Mouse (Mus musculus): ENCODE results near the gene Dner. TPM values are rescaled to one million over a fixed set of nuclear protein-coding genes. Genes with fewer than 3 reads are reported as not detected.

The Dner gene
- total RNA-seq, 2 experiments from 2014 or later: not detected

DNA sequence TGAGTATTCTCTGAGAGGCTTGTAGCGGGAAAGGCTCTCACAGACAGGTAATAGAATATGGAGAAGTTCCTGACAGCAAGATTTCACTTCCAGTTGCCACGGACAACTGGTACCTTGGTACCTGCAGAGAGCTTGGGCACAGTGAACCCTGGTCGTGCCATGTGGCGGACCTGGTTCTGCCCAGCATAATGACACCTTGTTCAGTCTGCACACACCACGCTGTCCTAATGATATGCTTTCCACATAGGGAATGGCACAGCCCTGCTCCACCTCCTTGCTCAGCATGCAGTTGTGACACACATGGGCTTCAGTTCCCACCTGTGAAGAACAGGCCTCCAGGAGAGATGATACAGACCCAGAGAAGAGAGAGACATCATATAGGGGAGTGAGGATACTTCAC lies 253.0 kb downstream of the Dner start:
- DNase-seq: no peak

DNA sequence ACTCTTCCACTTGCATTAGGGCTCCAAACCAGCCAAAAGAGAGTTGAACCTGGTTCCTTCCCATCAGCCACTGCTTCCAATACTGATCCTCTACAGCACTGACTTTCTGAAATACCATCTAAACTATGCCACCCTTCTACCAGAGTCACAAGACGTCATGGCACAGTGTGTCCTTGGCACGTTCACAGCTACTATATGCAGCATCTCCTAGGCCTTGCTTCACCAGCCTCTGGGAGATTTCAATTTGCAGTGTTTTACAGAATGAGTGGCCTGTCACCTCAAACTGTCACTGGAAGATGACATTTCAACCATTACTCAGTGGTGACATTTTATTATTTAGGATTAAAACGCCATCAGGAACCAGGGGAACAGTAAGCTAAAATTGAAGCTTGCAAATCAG lies 254.6 kb downstream of the Dner start:
- no peak for DNase-seq

DNA sequence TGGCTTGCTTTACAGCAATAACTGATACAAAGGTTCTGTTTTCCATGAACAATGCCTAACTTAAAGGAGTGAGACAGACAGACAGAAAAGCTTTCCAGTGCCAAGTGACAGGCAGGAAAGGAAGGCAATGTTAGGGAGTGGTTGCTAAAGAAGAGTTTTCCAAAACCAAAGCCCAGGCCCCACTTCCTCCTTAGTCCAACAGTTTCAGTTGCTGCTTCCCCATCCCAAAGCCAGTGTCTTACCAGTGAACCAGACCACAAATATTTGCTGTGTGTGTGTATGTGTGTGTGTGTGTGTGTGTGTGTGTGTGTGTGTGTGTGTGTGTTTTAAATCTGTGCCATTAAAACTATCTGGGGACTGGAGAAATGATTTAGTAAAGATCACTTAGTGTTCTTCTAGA lies 258.5 kb downstream of the Dner start:
- peak in 1 of 2 experiments; percentile 33 for DNase-seq

DNA sequence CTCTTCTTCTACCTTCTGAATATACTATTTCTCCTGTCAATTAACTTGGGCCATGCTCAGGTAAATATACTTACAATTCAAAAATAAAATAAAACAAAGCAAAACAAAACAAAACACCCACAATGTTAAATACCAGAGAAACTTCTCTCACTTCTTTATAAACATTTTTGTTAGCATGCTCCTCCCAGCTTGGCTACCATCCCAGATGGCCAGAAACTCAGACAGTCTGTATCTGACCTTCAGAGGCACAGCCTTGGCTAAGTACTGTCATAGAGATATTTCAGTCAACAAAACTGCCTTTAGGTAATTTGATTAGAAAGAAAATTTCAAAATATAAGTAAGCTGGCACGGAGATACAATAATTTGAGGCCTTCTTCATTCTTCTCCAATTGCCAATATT lies 259.7 kb downstream of the Dner start:
- DNase-seq: no peak

DNA sequence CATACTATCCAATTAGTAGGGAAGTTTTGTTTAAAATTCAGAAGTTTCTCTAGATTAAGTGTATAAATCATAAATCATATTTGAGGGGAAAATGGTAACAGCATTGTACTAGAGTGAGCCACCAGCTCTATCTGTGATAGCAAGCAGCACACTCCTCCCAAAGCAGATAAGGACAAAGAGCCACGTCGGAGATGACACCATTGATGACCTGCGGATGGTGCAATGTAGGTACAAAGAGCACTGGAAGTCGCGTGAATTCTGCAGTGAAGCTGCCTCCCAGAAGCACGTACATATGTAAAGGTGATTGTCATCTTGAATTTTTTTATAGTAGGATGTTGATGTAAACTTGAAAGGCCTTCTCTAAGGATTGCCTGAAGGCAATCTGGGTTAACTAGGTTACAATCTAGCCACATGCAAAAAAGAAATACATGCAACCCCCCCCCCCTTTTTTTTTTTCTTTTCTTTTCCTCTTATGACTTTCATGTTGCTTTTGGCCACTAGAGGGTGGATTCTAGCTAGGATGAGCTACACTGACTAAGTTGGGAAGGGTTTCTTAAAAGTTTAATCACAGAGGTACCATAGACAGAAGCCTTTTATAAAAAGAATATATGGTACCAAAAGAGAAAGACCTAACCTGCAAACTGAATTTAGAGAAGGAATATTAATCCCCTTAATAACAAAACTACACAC lies 262.6 kb downstream of the Dner start:
- no peak for DNase-seq

DNA sequence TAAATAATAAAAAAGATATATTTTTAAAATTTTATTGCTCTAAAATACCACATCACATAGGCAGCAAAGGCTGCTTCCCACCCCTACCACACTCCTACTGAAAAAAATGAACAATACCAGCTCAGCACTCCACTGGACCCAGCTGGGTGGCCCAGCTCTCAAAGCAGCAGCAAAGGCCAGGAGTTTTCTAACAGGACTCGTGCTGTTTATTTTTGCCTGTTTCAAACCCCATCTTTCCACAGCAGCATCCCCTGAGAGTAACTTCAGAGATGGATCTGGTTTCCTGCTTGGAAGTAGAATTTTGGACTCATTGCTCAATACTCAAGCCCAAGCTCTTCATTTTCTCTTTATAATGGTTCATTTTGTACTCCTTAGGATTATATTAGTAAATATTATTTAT lies 263.7 kb downstream of the Dner start:
- peak; percentile 33 to 64 for DNase-seq

DNA sequence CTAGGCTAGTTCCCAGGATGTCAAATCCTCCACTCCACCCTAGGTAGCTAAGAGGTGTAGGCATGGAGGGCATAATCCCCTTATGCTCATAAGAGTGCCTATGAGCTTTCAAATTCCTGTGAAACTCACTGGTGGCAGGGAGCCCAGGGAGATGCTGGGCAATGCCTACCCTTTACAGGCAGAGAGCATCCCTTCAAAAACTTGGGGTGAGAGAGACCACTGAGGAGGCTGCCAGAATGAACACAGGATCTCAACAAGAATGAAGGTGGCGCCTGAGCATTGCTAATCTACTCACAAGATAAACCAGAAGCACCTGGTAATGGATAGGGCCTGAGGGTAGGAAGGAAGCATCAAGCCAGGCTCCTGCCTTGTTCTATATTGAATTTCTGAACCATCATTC lies 267.7 kb downstream of the Dner start:
- no peak for DNase-seq

DNA sequence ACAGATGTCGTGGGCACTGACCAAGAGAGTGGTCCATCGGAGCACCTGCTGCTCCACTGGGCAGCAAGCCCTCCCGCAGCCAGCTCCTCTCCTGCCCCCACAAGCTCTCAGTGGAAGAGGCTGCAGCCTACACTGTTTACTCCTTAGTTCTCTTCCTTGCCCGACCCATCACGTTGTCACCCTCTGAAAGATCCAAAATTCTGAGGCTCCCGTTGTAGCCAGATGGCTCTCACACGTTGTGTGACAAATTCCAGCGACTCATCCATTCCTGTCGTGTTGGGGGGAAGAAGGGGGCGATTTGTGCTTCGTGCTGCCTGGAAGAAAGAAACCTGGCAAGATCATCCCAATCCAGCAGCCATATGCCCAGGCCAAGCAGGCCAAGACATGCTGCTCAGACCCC lies 268.3 kb downstream of the Dner start:
- DNase-seq: no peak

DNA sequence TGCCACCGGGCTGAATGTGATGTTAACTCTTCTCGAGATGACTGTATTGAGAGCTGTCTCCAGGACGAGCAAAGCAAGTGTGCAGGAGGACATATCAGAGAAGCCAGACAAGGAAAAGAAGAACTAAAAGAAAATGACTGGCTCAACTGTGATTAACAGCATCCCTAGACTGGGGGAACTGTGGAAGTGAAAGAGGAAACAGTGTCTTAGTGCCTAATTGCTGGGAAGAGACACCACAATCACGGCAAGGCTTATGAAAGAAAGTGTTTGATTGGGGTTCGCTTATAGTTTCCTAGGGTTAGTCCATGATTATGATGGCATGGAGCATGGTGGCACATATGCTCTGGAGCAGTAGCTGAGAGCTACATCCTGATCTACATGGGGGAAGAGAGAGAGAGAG lies 269.3 kb downstream of the Dner start:
- DNase-seq: no peak

DNA sequence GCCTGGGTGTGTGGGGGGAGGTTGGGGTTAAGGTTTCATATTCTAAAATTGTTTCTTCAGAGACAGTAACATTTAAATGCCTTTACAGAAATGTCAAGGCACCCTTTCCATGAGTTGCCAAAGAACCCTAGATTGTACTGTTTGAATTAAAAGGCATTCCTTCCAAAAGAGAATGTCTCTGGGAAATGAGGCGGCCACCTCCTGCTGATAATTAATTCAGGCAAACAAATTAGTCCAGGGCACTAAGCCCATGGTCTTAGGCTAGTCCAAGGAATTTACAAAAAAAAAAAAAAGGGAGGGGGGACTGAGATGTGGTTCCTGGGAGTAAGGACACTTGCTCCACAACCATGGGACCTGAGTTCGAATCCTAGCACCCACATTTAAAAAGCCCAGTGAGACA lies 273.1 kb downstream of the Dner start:
- no peak for DNase-seq

DNA sequence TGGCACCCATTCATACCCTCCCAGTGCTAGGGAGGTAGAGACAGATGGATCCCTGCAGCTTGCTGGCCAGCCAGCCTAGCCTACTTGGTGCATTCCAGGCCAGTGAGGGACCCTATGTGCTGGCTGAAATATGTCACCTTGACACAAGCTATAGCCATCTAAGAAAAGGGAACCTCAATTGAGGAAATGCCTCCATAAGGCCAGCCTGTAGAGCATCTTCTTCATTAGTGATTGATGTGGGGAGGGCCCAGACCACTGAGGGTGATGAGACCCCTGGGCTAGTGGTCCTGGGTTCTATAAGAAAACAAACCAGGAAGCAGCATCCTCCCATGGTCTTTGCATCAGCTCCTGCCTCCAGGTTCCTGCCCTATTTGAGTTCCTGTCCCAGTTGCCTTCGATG lies 274.2 kb downstream of the Dner start:
- no peak for DNase-seq

DNA sequence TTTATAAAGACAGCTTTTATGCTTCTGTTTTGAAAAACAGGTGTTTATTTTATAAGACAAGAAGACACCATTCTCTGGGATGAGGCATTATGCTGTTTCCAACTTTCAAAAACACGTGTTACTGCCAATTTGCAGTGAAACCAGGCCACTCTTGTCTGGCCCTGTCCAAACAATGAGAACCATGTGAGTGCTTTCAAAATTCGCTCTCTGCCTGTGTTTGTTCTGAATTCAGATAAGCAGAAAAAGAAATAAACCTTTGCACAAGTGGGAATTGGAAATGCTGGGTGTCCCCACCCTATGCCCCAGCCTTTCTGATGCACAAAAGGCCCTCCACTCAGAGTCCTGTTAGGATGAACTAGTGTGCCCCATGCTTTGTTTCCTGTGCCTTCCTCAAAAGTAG lies 276.6 kb downstream of the Dner start:
- DNase-seq: peak; percentile 23 to 48

DNA sequence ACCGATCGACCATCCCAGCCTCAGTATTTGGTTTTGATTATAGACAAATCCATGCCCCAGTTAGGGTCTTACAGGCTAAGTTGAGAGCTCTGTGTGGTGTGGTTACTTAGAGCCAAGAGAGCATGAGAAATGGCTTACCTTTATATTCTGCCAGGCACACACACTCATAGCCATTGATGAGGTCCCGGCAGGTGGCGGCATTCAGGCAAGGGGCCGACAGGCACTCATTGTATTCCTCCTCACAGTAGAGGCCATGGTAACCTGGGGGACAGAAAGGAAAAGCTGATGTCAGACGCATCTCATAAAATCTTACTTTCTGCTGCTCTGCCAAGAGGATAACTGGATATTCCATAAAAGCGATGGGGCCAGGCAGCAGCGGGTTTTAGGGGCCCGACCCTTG lies 277.5 kb downstream of the Dner start:
- DNase-seq: no peak

DNA sequence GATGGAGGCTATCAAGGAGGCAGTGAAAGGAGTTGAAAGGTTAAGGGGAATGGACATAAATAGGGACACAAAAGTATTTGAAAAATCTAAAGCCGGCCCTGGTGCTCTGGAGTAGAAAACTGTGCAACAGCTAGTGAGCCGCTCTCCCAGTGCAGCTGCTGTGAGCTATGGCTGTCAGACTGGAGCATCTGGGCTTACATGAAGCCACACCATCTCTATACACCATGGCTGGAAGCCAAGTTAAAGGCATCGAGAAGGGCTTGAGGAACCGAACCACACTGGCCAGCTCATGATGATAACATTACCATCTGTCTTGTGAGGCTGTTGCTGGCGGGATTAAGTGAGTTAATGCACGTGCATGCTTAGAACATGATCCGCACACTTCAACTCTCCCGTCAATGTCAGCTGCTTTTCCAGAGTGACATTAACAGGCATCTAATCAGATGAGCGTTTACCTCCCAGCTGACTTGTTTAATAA lies 278.2 kb downstream of the Dner start:
- peak in 1 of 2 experiments; percentile 9 for DNase-seq

DNA sequence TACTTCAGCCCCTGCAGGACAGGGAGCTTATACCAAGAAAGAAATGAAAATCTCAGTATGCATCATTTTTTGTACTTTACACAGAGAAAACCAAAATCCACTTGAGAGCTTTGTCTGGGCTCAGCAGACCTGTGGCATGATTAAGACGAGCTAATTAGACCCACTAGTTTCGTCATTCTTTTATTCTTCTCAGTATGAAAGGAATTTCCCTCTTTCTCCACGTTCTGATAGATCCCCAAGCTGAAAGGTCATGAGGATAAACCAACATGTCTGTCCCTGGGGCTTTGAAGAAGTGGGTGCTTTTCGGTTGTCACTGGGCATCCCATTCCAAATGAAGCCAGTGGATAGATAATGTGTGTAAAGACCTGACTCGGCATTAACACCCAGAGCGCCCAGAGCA lies 278.7 kb downstream of the Dner start:
- DNase-seq: no peak

DNA sequence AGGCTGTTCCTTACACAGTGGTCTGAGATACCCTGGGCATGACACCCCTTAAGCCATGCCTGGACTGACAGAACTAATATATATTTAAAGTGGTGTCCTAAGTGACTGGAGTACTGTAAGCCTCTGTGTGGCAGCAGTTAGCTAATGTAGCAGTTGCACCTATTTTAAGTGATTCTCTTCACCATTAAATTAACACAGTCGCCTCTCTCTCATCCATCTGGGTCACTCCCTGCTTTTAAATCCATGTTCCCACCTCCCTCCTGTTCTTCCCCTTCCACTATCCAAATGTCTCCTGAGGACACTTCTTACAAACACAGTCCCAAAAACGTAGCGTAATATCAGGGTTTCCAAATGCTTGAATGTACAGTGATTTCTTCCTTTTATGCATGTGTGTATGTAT lies 281.6 kb downstream of the Dner start:
- no peak for DNase-seq

DNA sequence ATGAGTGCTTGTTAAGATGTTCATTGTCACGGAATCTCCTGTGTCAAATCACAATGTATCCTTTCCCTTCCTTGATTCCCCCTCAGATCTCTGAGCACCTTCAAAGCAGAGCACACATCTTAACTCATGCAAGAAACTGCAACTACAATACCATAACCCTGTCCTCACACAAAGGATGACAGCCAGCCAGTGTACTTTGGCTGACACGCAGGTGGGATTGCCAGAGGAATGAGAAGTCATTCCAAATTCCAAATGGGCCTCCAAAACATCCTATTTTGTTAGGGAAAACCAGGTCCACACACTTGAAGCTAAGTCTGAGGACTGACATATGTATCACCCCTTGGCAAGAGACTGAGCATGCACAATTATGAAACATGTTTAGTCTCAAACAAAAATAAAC lies 286.5 kb downstream of the Dner start:
- DNase-seq: peak; percentile 49 to 67

DNA sequence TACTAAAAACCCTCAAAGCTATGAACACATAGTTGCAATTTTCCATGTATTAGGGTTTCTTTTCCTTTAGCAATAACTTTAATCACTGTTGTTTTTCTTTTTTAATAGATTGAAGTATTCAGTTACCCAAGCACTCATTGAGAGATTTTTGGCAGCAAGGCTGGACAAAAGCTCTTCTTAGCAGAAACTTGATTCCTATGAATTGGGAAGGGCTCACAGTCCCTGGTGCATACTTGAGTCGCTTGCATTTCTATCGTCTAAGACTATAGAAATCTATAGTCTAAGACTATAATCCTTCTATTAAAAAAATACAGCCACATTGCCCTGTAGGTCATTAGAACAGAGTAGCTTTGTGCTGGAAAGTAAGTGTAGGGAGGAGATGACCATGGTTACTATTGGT lies 287.1 kb downstream of the Dner start:
- DNase-seq: no peak

DNA sequence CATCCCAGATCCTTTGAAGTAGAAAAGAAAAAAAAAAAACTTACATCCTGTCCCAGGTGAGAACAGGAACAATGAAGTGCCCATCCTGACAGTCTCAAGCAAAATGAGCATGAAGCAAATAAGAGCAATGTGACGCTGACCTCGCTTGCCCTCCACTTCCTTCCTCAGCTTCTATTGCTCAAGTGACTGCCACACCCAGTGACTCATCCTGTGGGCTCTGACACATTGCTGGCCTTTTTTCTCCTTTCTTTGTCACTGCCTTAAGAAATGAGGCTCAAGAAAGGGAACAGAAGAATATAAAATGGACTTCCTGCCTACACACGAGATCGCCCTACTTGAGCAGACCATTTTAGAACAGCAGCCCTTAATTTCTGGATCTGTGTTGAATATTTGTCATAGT lies 289.1 kb downstream of the Dner start:
- DNase-seq: peak; percentile 76 to 87

DNA sequence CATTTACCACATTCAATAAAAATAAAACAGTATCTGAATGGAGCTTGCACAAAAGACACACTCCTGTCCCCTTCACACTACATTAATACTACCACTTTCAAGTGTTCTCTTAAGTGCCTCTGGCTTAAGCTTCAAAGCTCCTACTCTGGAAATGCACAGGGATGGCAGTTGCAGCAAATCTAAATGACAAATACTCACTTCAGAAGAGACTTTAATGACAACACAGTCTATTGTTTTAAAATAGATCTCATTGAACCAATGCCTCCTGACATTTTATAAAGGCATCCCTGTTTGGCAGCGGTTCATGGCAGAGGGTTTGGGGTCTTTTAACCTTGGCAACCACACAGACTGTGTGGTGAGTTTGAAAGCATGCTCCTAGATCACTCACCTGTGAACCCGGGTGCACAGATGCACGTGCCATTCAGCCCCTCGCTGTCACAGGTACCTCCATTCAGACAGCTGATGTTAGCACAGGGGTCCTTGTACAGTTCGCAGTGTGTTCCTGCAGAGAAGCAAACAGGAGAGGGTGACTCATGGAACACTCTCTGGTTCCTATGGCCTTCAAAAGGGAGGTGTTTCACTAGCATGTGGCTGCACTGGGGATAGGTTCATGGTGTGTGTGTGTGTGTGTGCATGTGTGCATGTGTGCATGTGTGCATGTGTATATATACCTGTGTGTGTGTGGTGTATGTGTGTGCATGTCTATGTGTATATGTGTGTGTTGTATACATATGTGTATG lies 290.3 kb downstream of the Dner start:
- DNase-seq: no peak

DNA sequence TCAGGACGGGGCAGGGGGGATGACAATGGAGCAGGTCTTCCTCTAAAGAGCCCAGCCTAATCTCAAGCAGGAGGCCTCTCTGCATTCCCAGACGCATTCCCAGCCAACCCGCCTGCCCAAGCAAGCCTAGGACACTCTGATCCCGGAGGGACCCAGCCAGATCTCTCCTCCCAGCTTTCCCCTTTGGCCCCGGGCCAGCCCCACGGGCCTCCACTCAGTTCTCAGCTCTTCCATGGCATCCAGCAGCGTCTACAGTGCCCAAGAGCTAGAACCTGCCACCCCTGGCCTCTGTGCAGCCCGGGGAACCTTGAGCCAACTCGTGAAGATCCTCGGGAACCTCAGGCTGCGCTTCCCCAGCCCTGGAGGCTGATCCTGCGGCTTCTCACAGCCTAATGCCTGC lies 291.1 kb downstream of the Dner start:
- peak in 1 of 2 experiments; percentile 54 for DNase-seq

DNA sequence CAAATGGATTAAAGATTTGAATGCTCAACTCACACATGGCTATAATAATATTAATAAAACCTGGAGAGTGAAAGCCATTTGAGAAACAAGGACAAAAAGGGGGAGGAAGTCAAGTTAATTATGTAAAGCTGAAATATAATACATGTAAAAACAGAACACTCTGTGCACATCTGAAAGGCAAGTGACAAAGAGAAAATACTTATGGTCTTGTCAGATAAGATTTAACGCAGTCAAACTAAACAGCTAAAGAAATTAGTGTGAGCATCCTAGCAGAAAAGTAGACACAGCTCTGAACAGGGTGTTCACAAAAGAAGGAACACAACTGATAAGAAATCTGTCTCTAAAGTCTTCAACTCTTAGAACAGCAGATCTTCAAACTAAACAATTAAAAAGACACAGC lies 293.9 kb downstream of the Dner start:
- DNase-seq: no peak

DNA sequence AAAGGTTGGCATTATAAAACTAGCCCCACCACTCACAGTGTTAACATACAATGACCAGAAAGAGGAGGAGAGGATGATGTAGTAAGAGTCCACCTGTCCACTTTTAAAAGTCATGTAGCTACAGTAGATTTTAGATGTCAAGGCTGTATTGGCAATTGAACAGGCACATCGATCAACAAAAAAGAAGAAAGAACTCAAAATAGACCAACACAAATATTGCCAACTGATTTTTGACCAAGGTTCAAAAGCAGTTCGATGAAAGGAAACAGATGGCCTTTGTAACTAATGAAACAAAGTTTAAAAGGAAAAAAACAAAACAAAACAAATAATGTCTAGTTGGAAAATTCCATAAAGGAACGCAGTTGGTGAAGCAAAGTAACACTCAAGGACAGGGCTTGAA lies 296.4 kb downstream of the Dner start:
- DNase-seq: no peak

DNA sequence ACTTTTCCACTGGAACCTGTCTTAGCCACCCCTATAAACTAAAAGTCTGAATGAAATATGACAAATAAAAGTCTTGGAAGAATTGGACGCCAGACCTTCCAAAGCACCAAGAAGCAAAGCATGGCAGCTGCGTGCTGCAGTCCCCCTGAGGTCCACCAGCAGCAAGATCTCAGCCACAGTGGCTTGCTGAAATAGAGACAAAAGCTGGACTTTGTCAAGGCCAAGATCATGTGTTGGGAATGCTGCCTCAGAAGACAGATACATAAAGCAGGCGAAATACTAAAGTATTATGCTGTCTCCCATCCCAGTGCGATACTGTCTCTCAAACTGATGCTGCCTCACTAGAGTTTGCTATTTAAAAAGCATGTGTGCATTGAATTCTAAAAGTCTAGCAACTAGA lies 296.9 kb downstream of the Dner start:
- peak; percentile 13 to 27 for DNase-seq

Measured in heart, adult 18-20 months (tissue).